In the genomic region with DNA sequence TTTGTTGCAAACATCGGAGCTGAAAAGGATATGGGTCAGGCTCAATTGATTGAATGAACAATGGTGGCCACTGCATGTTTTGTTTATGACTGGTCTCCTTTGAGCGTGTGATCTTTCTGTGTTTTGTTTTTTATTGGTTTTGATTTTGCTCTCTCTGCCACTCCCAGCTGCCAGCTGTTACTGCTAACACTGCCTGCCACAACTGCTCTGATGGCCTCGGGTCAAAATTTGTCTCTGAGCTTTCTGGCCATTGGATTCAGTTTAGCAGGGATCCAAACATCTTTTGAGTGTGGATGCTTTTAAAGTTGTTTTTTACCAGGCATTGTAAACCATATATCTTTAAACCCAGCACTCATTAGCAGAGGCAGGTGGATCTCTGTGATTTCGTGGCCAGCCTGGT, we compare ENCODE assay signal across 50 mouse cellular contexts. TPM values are rescaled to one million over a fixed set of nuclear protein-coding genes. Genes with fewer than 3 reads are reported as not detected.
"Had no signal": no experiment of that assay in that cellular context is flagged by ENCODE, and none has a peak within 500 bp of the region (broad histone marks: within the 10 kb centered on the region; RNA-seq: fewer than 3 reads in every experiment).

No protein-coding gene starts in this region.

- H3K9ac ChIP-seq: heart, embryonic 12.5 days; heart, embryonic 13.5 days; heart, embryonic 15.5 days; hindbrain, embryonic 12.5 days; hindbrain, embryonic 13.5 days; hindbrain, embryonic 14.5 days; hindbrain, embryonic 15.5 days; intestine, embryonic 15.5 days; kidney, embryonic 15.5 days had no signal

- H3K4me1 ChIP-seq: heart, embryonic 10.5 days; heart, embryonic 12.5 days; heart, embryonic 13.5 days; heart, embryonic 15.5 days; hindbrain, embryonic 10.5 days; hindbrain, embryonic 12.5 days; hindbrain, embryonic 13.5 days; hindbrain, embryonic 15.5 days; intestine, embryonic 15.5 days; kidney, embryonic 15.5 days had no signal

- H3K27me3 ChIP-seq: heart, embryonic 15.5 days; hindbrain, embryonic 15.5 days; intestine, embryonic 15.5 days had no signal

- H3K27ac ChIP-seq: heart, embryonic 10.5 days; heart, embryonic 13.5 days; heart, embryonic 15.5 days; hindbrain, embryonic 10.5 days; hindbrain, embryonic 12.5 days; hindbrain, embryonic 13.5 days; hindbrain, embryonic 14.5 days; hindbrain, embryonic 15.5 days; hindbrain, postnatal 0 days; intestine, embryonic 15.5 days; kidney, embryonic 15.5 days; kidney, postnatal 0 days; layer of hippocampus, adult 2 months had no signal

- H3K4me3 ChIP-seq: heart, embryonic 10.5 days; heart, embryonic 12.5 days; heart, embryonic 13.5 days; heart, embryonic 15.5 days; hindbrain, embryonic 10.5 days; hindbrain, embryonic 12.5 days; hindbrain, embryonic 13.5 days; hindbrain, embryonic 15.5 days; intestine, embryonic 15.5 days; kidney, embryonic 15.5 days; layer of hippocampus, adult 2 months had no signal

- H3K9me3 ChIP-seq: heart, embryonic 10.5 days; heart, embryonic 12.5 days; heart, embryonic 13.5 days; heart, embryonic 15.5 days; hindbrain, embryonic 10.5 days; hindbrain, embryonic 12.5 days; hindbrain, embryonic 13.5 days; hindbrain, embryonic 15.5 days; intestine, embryonic 15.5 days; kidney, embryonic 15.5 days had no signal

- DNase-seq: heart, postnatal 10 days; heart, postnatal 14 days; heart, postnatal 36 days; kidney, adult 11 months; kidney, adult 18-20 months; kidney, adult 2 months; kidney, adult 8-10 months; kidney, adult 9 months; kidney, postnatal 10 days; kidney, postnatal 14 days; kidney, postnatal 25 days; kidney, postnatal 36 days; kidney, postnatal 4 days; layer of hippocampus, adult 9-11 months; layer of hippocampus, postnatal 36 days had no signal

- H3K4me2 ChIP-seq: heart, embryonic 11.5 days; heart, embryonic 12.5 days; heart, embryonic 13.5 days; heart, embryonic 15.5 days; hindbrain, embryonic 12.5 days; hindbrain, embryonic 13.5 days; hindbrain, embryonic 14.5 days; hindbrain, embryonic 15.5 days; intestine, embryonic 15.5 days; kidney, embryonic 15.5 days had no signal

- H3K36me3 ChIP-seq: heart, embryonic 10.5 days; heart, embryonic 12.5 days; heart, embryonic 13.5 days; heart, embryonic 15.5 days; hindbrain, embryonic 10.5 days; hindbrain, embryonic 12.5 days; hindbrain, embryonic 13.5 days; hindbrain, embryonic 15.5 days; intestine, embryonic 15.5 days; kidney, embryonic 15.5 days had no signal

- ATAC-seq: hindbrain, embryonic 16.5 days; hindbrain, postnatal 0 days; inflammation-experienced regulatory T-cells, adult 6 months; intestine, embryonic 15.5 days; intestine, embryonic 16.5 days; intestine, postnatal 0 days had no signal

RNA-seq across cellular contexts. Expression of a gene that starts 26.3 kb away (rescaled TPM):
- total RNA-seq: hematopoietic stem cell, adult 5-6 weeks had no signal

RNA-seq across cellular contexts. Expression of a gene that starts 47.9 kb away (rescaled TPM):
- total RNA-seq: heart, postnatal 10 days; heart, postnatal 14 days; heart, postnatal 25 days; heart, postnatal 36 days; hematopoietic stem cell, adult 5-6 weeks; hindbrain, postnatal 0 days; layer of hippocampus, adult 18-20 months; layer of hippocampus, adult 2 months; layer of hippocampus, adult 8-10 months; layer of hippocampus, postnatal 10 days; layer of hippocampus, postnatal 14 days; layer of hippocampus, postnatal 25 days; layer of hippocampus, postnatal 36 days; left cerebral cortex, adult 18-20 months had no signal
- polyA plus RNA-seq: heart, embryonic 10.5 days; heart, embryonic 11.5 days; heart, embryonic 12.5 days; heart, embryonic 13.5 days; heart, embryonic 14.5 days; heart, embryonic 15.5 days; heart, embryonic 16.5 days; heart, postnatal 0 days; hindbrain, embryonic 10.5 days; hindbrain, embryonic 11.5 days; hindbrain, embryonic 12.5 days; hindbrain, embryonic 13.5 days; hindbrain, embryonic 14.5 days; hindbrain, embryonic 15.5 days; hindbrain, embryonic 16.5 days; hindbrain, postnatal 0 days; inflammation-experienced regulatory T-cells, adult 6 months; intestine, embryonic 14.5 days; intestine, embryonic 15.5 days; intestine, embryonic 16.5 days; intestine, postnatal 0 days; kidney, embryonic 14.5 days; kidney, embryonic 15.5 days; kidney, embryonic 16.5 days; kidney, postnatal 0 days; large intestine, adult 2 months had no signal

RNA-seq across cellular contexts. Expression of a gene that starts 55.1 kb away (rescaled TPM):
- total RNA-seq: heart, postnatal 25 days; heart, postnatal 36 days had no signal
- polyA plus RNA-seq: heart, postnatal 0 days; inflammation-experienced regulatory T-cells, adult 6 months; kidney, adult 2 months had no signal
